Mouse (Mus musculus) liver, embryonic 16.5 days (tissue): ENCODE data around the gene Pipox. TPM values are rescaled to one million over a fixed set of nuclear protein-coding genes. Genes with fewer than 3 reads are reported as not detected.

Experiments
- ATAC-seq: fragments of 200-750 bp; cut with Nextera tagmentation; 2 replicates; pipeline ENCODE4 v1.8.0; 2017; ENCODE audit warnings: low read depth, mild to moderate bottlenecking, moderate number of reproducible peaks, moderate library complexity
- H3K27ac ChIP-seq: fragments of 300-500 bp; sonication (generic); 2 replicates; pipeline ENCODE4 v1.5.1; 2014; ENCODE audit warnings: mild to moderate bottlenecking, low read length
- H3K27me3 ChIP-seq: fragments of 300-500 bp; sonication (generic); 2 replicates; pipeline ENCODE4 v1.6.1; 2014; ENCODE audit warnings: low read depth, low read length, mixed read lengths; ENCODE audit not compliant: control insufficient read depth, insufficient read depth
- H3K36me3 ChIP-seq: fragments of 300-500 bp; sonication (generic); 2 replicates; pipeline ENCODE4 v1.6.1; 2014; ENCODE audit warnings: mild to moderate bottlenecking; ENCODE audit not compliant: control insufficient read depth, insufficient read depth
- H3K4me1 ChIP-seq: fragments of 300-500 bp; sonication (generic); 2 replicates; pipeline ENCODE4 v1.6.1; 2014; ENCODE audit warnings: low read depth, low read length, mixed read lengths; ENCODE audit not compliant: control insufficient read depth
- H3K4me2 ChIP-seq: fragments of 300-500 bp; sonication (generic); 2 replicates; pipeline ENCODE4 v1.6.1; 2014; ENCODE audit warnings: low read depth, low read length, mixed read lengths
- H3K4me3 ChIP-seq: fragments of 300-500 bp; sonication (generic); 2 replicates; pipeline ENCODE4 v1.5.1; 2014; ENCODE audit warnings: low read depth, mild to moderate bottlenecking, low read length
- H3K9ac ChIP-seq: fragments of 300-500 bp; sonication (generic); 2 replicates; pipeline ENCODE4 v1.6.1; 2014; ENCODE audit warnings: low read depth, low read length
- H3K9me3 ChIP-seq: fragments of 300-500 bp; sonication (generic); replicated peaks from 2 replicates; pipeline ENCODE4 v1.6.1; 2016; ENCODE audit warnings: low read length; ENCODE audit not compliant: control insufficient read depth
- WGBS: fragments of 180-500 bp; shearing (Covaris S2); extraction: QIAGEN DNeasy Blood & Tissue Kit; methylation state at CpG from one replicate; pipeline ENCODE4 v1.1.7; 2014; ENCODE audit not compliant: insufficient replicate concordance; 5-methylcytosine and 5-hydroxymethylcytosine counted together
- polyA plus RNA-seq: library from polyadenylated mRNA; unstranded; fragments of >200 nt; fragmentation: Nextera tagmentation; extraction: Ambion mirVana; gene quantifications from 2 replicates; pipeline ENCODE4 v1.2.1, GENCODE M21; 2015

Pipox gene
- 32.7 and 43.8 TPM in 2 replicates for polyA plus RNA-seq

DNA sequence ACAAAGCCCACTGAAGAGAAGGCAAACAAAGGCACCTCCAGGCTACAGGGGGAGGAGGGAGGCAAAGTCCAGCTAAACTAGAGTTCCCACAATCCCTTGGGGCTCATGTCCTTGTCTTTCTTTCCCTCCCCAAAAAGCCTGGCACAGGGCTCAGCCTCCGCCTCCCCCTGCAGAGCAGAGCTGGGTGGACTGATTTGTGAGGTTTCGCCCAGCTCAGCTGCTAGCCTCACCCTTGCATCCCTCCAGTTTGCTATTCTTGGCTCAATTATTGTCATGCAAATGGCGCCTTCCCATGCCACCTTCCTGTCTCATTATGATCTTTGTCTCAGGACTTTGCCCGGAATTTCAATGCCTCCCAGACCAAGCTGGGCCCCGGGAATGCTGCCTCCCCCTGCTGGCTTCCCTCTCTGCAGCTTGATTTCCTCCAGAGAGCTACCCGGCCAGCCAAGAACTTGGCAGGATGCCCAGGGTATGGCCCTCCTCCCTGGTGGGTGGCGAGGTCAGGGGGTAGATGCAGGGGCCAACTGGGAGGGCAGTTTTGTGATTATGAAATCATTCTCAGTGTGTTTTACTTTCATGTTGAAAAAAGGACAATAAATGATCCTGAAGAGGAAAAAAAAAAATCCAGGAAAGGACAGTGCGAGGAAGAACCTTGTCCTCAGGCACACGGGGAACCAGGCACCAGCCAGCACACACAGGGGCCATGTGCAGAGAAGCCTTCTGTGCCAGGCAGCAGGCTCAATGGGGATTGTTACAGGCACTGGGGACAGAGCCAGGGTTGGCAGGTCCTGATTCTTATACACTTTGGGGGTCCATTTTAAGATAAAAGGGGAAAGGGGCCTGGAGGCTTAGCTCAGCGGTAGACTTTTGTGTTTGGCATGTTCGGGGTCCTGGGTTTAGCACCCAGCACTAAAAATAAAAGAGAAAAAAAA is at the start of gene Pipox:
Pipox (minus strand) TSS at position 310 of the 932 bp plus-strand sequence.
- peaks cover 3% of the 10 kb centered on the region; the same call in 1 of the 2 replicates for H3K4me1 ChIP-seq
- peak within 1 kb of the TSS; percentile 50 for H3K4me3 ChIP-seq
- WGBS: 21% methylated on average over 11 of the region's 11 CpGs
- peak within 1 kb of the TSS; percentile 75 for H3K27ac ChIP-seq
- peaks cover 19% of the 10 kb centered on the region for H3K27me3 ChIP-seq
- peak; percentile 91 for ATAC-seq
- H3K4me2 ChIP-seq: peak within 1 kb of the TSS; percentile 25; the same call in 1 of the 2 replicates
- no peaks in the 10 kb centered on the region for H3K9me3 ChIP-seq
- H3K9ac ChIP-seq: peak within 1 kb of the TSS; percentile 13; the same call in 1 of the 2 replicates
- no peaks in the 10 kb centered on the region for H3K36me3 ChIP-seq

DNA sequence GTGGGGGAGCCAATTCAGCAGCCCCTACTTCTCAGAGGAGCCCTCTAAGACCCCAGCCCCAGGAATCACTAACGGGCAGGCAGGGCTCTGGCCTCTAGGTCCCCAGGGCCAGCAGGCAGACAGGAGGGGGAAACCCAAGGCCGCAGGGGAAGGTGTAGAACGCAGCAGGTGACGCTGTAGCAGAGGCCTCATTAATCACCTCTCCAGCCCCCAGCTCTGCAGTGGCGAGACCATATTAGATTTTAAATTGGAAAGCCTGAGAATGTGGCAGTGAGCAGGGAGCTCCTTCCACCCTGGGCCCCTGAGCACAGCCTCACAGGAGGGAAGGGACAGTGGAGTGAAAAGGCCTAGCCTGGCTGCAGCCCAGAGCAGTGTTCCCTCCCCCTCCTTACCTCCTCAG is 48.3 kb upstream of the Pipox start:
- Histone ChIP-seq H3K9ac (no peak overlapping the region), H3K36me3 (no peaks in the 10 kb centered on the region), H3K27me3 (peaks cover 4% of the 10 kb centered on the region), H3K27ac (no peak overlapping the region), H3K4me1 (no peaks in the 10 kb centered on the region), H3K4me2 (no peak overlapping the region), H3K9me3 (no peaks in the 10 kb centered on the region), H3K4me3 (no peak overlapping the region)
- WGBS: 29% methylated on average over 5 of the region's 5 CpGs
- ATAC-seq: no peak

DNA sequence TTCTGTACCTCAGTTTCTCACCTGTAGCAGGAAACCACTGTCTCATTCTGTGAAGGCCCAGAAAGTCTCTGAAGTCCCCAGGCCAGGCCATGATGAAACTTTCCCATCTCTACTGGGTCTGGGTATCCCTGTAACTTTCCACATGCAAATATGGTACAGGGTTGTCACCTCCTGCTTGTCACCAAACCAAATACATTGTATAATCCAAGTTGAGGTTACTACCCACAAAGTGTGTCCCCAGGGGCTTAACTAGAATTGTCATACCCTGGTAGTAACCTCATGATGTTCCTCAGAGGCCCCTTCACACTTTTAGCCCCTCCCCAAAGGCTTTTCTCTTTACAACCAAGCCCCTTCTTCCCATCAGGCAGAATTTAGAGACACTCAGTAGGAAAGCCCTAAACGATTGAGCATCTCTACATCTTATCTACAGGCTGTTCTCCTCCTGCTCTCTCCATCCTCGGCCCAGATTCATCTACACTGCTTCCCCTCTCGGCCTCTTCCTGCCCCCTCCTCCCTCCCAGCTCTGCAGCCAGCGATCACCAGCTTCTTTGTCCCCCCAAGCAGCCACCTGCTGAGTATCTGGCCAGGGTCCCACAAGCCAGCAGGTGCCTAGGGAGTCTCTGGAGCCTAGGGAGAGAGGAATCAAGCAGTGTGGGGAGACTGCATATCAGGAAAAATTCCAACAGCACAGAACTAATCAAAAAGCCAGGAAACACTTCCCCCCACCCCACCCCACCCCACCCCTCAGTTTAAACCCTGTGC is 43.9 kb upstream of the Pipox start:
- peaks cover 41% of the 10 kb centered on the region for H3K27me3 ChIP-seq

DNA sequence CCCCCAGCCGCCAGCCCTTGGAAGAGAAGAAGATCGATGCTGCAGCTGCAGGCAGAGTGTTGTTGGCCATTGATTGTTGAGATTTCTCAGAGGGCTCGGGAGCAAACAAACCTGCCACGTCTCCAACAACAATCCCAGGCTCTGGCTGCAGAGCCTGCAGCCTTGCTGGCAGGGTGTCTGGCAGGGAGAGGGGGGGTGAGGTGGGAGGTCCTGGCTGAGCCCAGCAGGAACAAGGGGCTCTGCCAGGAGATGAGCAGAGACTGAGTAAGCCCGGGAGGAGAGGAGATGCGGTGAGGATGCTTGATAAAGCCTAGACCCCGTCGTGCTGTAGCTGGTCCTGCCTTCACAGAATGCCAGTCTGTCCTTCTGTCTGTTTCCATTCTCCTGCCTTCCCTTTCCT is 43.0 kb upstream of the Pipox start:
- peaks cover 50% of the 10 kb centered on the region for H3K27me3 ChIP-seq

More for the DNA sequence above, 43.9 kb upstream of the Pipox start:
- Histone ChIP-seq H3K4me3 (no peak overlapping the region), H3K4me2 (no peak overlapping the region), H3K27ac (no peak overlapping the region), H3K9ac (no peak overlapping the region), H3K9me3 (no peaks in the 10 kb centered on the region), H3K36me3 (no peaks in the 10 kb centered on the region), H3K4me1 (no peaks in the 10 kb centered on the region)
- 11% methylated on average over 4 of the region's 4 CpGs for WGBS
- no peak for ATAC-seq

DNA sequence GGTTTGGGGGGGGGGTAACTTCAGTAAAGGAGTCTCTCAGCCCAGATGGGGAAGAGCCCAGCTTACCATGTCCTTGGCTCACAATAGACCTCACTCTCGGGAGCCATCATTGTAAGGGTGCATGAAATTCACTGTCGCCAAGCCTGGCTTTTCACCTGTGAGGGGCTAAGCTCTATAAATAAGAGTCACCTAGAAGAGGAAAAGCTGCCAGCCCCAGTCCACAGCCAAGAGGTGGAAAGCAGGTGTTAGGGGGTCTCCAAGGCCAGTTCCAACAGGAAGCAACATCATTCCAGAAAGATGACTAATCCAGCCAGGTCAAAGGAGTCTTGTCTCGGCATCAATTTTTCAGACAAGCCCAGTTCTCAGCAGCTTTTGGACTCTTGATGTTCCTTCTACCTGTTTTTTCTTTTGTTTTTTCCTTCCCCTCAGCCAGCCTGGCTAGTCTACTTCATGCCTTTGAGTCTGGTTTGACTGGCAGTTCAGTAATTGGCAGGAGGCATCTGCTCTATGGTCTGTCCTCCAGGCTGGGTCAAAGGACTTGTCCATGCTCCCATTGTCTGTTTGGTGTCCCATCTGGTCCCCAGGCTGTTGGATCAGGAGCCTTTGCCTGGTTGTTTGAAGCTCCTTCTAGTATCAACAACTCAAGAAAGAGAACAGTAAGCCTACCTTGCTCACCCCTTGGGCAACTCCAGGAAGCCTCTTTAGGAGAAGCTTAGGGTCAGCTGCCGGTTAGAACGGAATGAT is 40.8 kb upstream of the Pipox start:
- Histone ChIP-seq H3K9me3 (no peaks in the 10 kb centered on the region), H3K27me3 (peaks cover 71% of the 10 kb centered on the region), H3K4me1 (no peaks in the 10 kb centered on the region; the same call in 1 of the 2 replicates), H3K4me3 (no peak overlapping the region), H3K4me2 (no peak overlapping the region), H3K27ac (no peak overlapping the region), H3K9ac (no peak overlapping the region), H3K36me3 (no peaks in the 10 kb centered on the region)
- WGBS: 42% methylated on average over 5 of the region's 5 CpGs
- no peak for ATAC-seq

More for the DNA sequence above, 43.0 kb upstream of the Pipox start:
- H3K9ac ChIP-seq: no peak overlapping the region
- no peak overlapping the region for H3K4me2 ChIP-seq
- WGBS: 10% methylated on average over 8 of the region's 8 CpGs
- H3K27ac ChIP-seq: no peak overlapping the region
- no peak overlapping the region for H3K4me3 ChIP-seq
- H3K36me3 ChIP-seq: no peaks in the 10 kb centered on the region
- no peaks in the 10 kb centered on the region for H3K9me3 ChIP-seq
- H3K4me1 ChIP-seq: no peaks in the 10 kb centered on the region
- no peak for ATAC-seq

DNA sequence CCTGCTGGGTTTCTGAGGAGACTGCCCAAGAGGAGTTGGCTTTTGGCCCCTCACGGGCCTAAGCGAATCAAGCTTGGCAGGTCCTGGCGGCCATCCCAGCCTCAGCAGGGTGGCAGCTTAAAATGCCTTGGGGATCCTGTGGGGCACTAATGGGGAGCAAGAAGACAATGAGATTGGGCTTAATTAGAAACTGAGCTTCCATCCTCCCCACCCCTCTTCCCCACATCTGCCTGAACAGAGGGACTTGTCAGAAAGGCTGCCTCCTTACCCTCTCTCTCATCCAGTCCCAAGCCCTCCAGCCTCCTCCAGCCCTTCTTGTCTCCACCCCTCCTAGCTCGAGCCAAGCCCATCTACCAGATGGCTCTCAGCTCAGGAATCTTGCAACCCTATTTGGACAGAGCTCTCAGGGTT is 40.2 kb upstream of the Pipox start:
- Histone ChIP-seq H3K4me1 (no peaks in the 10 kb centered on the region; the same call in 1 of the 2 replicates), H3K4me3 (no peak overlapping the region), H3K36me3 (no peaks in the 10 kb centered on the region), H3K27ac (no peak overlapping the region), H3K27me3 (peaks cover 77% of the 10 kb centered on the region), H3K9me3 (no peaks in the 10 kb centered on the region), H3K4me2 (no peak overlapping the region), H3K9ac (no peak overlapping the region)
- ATAC-seq: no peak
- WGBS: 1% methylated on average over 4 of the region's 4 CpGs

DNA sequence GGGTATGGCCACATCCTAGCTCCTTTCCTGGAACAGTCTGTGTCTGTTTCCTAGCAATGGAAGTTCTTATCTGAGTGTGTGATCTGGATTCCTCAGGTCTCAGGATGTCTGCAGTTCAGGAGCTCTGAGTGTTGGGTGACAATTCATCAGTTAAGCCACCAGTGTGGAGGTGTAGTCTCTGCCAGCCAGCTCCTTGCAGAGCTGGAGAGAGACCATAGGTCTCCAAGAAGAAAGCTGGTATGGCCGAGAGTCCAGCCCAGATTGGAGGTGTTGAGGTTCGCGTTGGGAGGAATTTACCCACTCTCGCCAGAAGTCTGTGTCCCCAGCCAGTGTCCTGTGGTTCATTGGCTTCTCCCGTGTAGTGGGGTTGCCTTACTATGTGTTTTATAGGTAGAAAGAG is 38.7 kb upstream of the Pipox start:
- H3K9ac ChIP-seq: no peak overlapping the region
- H3K4me3 ChIP-seq: no peak overlapping the region
- no peak for ATAC-seq
- H3K27me3 ChIP-seq: peaks cover 76% of the 10 kb centered on the region
- H3K4me2 ChIP-seq: no peak overlapping the region
- WGBS: 21% methylated on average over 5 of the region's 5 CpGs
- no peak overlapping the region for H3K27ac ChIP-seq
- H3K36me3 ChIP-seq: no peaks in the 10 kb centered on the region
- H3K4me1 ChIP-seq: no peaks in the 10 kb centered on the region; the same call in 1 of the 2 replicates
- H3K9me3 ChIP-seq: no peaks in the 10 kb centered on the region

DNA sequence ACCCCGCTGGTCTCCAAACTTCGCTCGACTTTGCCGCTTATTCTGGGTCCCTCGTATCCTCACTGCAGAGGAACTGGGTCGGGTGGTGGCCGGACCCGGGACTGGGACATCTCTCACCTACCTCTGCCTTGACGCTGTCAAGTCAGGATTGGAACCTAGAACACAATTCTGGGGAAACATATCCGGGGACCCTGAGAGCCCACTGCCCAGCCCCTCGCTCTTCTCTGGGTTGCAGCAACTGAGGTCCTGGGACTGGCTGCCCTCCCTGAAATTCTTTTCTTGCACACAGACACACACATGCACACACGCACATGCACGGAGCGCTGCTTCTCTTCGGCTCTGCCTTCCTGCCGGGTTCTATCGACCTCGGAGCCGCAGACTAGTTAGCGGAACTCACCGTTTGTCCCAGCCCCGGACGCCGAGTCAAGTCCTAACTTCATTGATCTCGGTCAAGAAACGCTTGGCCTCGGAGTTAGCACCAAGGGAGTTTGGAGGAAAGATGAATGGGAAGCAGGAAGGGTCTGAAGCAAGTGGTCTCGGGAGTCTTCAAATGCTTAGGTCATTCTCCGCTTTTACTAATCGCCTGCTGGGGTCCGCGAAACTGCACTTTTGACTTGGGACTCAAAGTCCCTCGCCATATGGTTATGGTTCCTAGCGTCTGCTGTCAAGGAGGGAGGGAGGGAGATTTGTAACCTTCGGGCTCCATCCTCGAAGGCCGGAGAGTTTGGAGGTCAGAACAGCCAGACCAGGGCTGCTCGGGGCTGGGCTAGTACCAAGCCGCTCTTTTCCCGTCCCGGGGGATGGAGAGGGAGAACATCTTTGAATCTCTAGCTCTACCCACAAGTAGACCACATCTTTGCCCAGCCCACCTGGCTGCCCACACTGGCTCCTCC is 37.9 kb upstream of the Pipox start:
- Histone ChIP-seq H3K27ac (no peak overlapping the region), H3K9ac (no peak overlapping the region), H3K36me3 (no peaks in the 10 kb centered on the region), H3K4me3 (peak overlapping the region; percentile 45), H3K9me3 (no peaks in the 10 kb centered on the region), H3K27me3 (peaks cover 74% of the 10 kb centered on the region), H3K4me1 (no peaks in the 10 kb centered on the region; the same call in 1 of the 2 replicates), H3K4me2 (peak overlapping the region; percentile 71)
- ATAC-seq: no peak
- 3% methylated on average over 41 of the region's 41 CpGs for WGBS
